Mouse (Mus musculus): ENCODE measurements around the gene Kcna5. TPM values are rescaled to one million over a fixed set of nuclear protein-coding genes. Genes with fewer than 3 reads are reported as not detected.
A peak's percentile ranks its signal among the peaks of the same experiment; 100 is the strongest.

Gene Kcna5
- polyA plus RNA-seq, 1 experiment, result not detected

- Histone ChIP-seq H3K27me3 (ENCODE audit: control insufficient read depth, insufficient read depth, insufficient read length) (no peaks in the 10 kb centered on the region), H3K79me2 (ENCODE audit: control insufficient read depth, insufficient read depth) (no peaks in the 10 kb centered on the region), H3K36me3 (ENCODE audit: control insufficient read depth, insufficient read depth) (no peaks in the 10 kb centered on the region), H3ac (ENCODE audit: control insufficient read depth, insufficient read length, low read depth) (no peak overlapping the region), H3K4me3 (ENCODE audit: insufficient read depth, poor library complexity, severe bottlenecking) (no peak overlapping the region), H3K79me3 (ENCODE audit: low read depth) (no peaks in the 10 kb centered on the region)
- no peak for TF ChIP-seq USF1 (IDR thresholded peaks at IDR 0.05; ENCODE audit: low read depth)
- peak; percentile 28 for TF ChIP-seq FOSL1 (IDR thresholded peaks at IDR 0.05; ENCODE audit: insufficient read depth, low read length, poor library complexity, severe bottlenecking)
These were observed 39.6 kb upstream of the Kcna5 start for GRCm38 (mm10) chr6:126574778-126575177.

GRCm38 (mm10) chr6:126573021-126573420 is 37.8 kb upstream of the Kcna5 start:
- H3K79me3 ChIP-seq (ENCODE audit: low read depth), result no peaks in the 10 kb centered on the region
- no peak overlapping the region for H3K4me3 ChIP-seq (ENCODE audit: insufficient read depth, poor library complexity, severe bottlenecking)
- no peaks in the 10 kb centered on the region for H3K79me2 ChIP-seq (ENCODE audit: control insufficient read depth, insufficient read depth)
- TF ChIP-seq MAX (IDR thresholded peaks at IDR 0.05), result no peak
- no peak for TF ChIP-seq FOSL1 (IDR thresholded peaks at IDR 0.05; ENCODE audit: insufficient read depth, low read length, poor library complexity, severe bottlenecking)
- TF ChIP-seq CTCF (IDR thresholded peaks at IDR 0.05; ENCODE audit: control insufficient read depth, insufficient read depth, insufficient read length), result no peak
- no peak for TF ChIP-seq MYOD1 (IDR thresholded peaks at IDR 0.05; ENCODE audit: control insufficient read depth, insufficient read length, low read depth)
- TF ChIP-seq USF1 (IDR thresholded peaks at IDR 0.05; ENCODE audit: low read depth), result no peak
- no peak for TF ChIP-seq MYOG (IDR thresholded peaks at IDR 0.05; ENCODE audit: control insufficient read depth, extremely low read depth, insufficient read length)
- TF ChIP-seq CEBPB (IDR thresholded peaks at IDR 0.05; ENCODE audit: low read depth), result no peak
- no peak overlapping the region for H3ac ChIP-seq (ENCODE audit: control insufficient read depth, insufficient read length, low read depth)
- no peaks in the 10 kb centered on the region for H3K36me3 ChIP-seq (ENCODE audit: control insufficient read depth, insufficient read depth)
- H3K27me3 ChIP-seq (ENCODE audit: control insufficient read depth, insufficient read depth, insufficient read length), result no peaks in the 10 kb centered on the region

GRCm38 (mm10) chr6:126569809-126570208 is 34.6 kb upstream of the Kcna5 start:
- Histone ChIP-seq H3K79me3 (ENCODE audit: low read depth) (no peaks in the 10 kb centered on the region), H3K79me2 (ENCODE audit: control insufficient read depth, insufficient read depth) (no peaks in the 10 kb centered on the region), H3K27me3 (ENCODE audit: control insufficient read depth, insufficient read depth, insufficient read length) (no peaks in the 10 kb centered on the region), H3K4me3 (ENCODE audit: insufficient read depth, poor library complexity, severe bottlenecking) (no peak overlapping the region), H3K36me3 (ENCODE audit: control insufficient read depth, insufficient read depth) (no peaks in the 10 kb centered on the region), H3ac (ENCODE audit: control insufficient read depth, insufficient read length, low read depth) (no peak overlapping the region)
- TF ChIP-seq MYOG (IDR thresholded peaks at IDR 0.05; ENCODE audit: control insufficient read depth, extremely low read depth, insufficient read length), result no peak
- peak; percentile 63 for TF ChIP-seq FOSL1 (IDR thresholded peaks at IDR 0.05; ENCODE audit: insufficient read depth, low read length, poor library complexity, severe bottlenecking)
- no peak for TF ChIP-seq MYOD1 (IDR thresholded peaks at IDR 0.05; ENCODE audit: control insufficient read depth, insufficient read length, low read depth)

GRCm38 (mm10) chr6:126568046-126568830 is 33.0 kb upstream of the Kcna5 start:
- H3K36me3 ChIP-seq (ENCODE audit: control insufficient read depth, insufficient read depth), result no peaks in the 10 kb centered on the region
- H3K79me3 ChIP-seq (ENCODE audit: low read depth), result no peaks in the 10 kb centered on the region
- no peak overlapping the region for H3ac ChIP-seq (ENCODE audit: control insufficient read depth, insufficient read length, low read depth)
- H3K4me3 ChIP-seq (ENCODE audit: insufficient read depth, poor library complexity, severe bottlenecking), result no peak overlapping the region
- TF ChIP-seq MYOD1 (IDR thresholded peaks at IDR 0.05; ENCODE audit: control insufficient read depth, insufficient read length, low read depth), result no peak
- TF ChIP-seq CTCF (IDR thresholded peaks at IDR 0.05; ENCODE audit: control insufficient read depth, insufficient read depth, insufficient read length), result no peak
- TF ChIP-seq MAX (IDR thresholded peaks at IDR 0.05), result no peak
- no peak for TF ChIP-seq USF1 (IDR thresholded peaks at IDR 0.05; ENCODE audit: low read depth)
- no peak for TF ChIP-seq FOSL1 (IDR thresholded peaks at IDR 0.05; ENCODE audit: insufficient read depth, low read length, poor library complexity, severe bottlenecking)
- no peak for TF ChIP-seq MYOG (IDR thresholded peaks at IDR 0.05; ENCODE audit: control insufficient read depth, extremely low read depth, insufficient read length)
- no peak for TF ChIP-seq CEBPB (IDR thresholded peaks at IDR 0.05; ENCODE audit: low read depth)
- H3K79me2 ChIP-seq (ENCODE audit: control insufficient read depth, insufficient read depth), result no peaks in the 10 kb centered on the region
- no peaks in the 10 kb centered on the region for H3K27me3 ChIP-seq (ENCODE audit: control insufficient read depth, insufficient read depth, insufficient read length)

- no peak overlapping the region for H3K4me3 ChIP-seq (ENCODE audit: insufficient read depth, poor library complexity, severe bottlenecking)
- H3K79me3 ChIP-seq (ENCODE audit: low read depth), result no peaks in the 10 kb centered on the region
- no peaks in the 10 kb centered on the region for H3K79me2 ChIP-seq (ENCODE audit: control insufficient read depth, insufficient read depth)
- no peak overlapping the region for H3ac ChIP-seq (ENCODE audit: control insufficient read depth, insufficient read length, low read depth)
- H3K36me3 ChIP-seq (ENCODE audit: control insufficient read depth, insufficient read depth), result no peaks in the 10 kb centered on the region
- TF ChIP-seq MYOG (IDR thresholded peaks at IDR 0.05; ENCODE audit: control insufficient read depth, extremely low read depth, insufficient read length), result no peak
- H3K27me3 ChIP-seq (ENCODE audit: control insufficient read depth, insufficient read depth, insufficient read length), result no peaks in the 10 kb centered on the region
These were observed 32.1 kb upstream of the Kcna5 start for GRCm38 (mm10) chr6:126567326-126567725.

- no peaks in the 10 kb centered on the region for H3K36me3 ChIP-seq (ENCODE audit: control insufficient read depth, insufficient read depth)
- H3K4me3 ChIP-seq (ENCODE audit: insufficient read depth, poor library complexity, severe bottlenecking), result no peak overlapping the region
- no peak overlapping the region for H3ac ChIP-seq (ENCODE audit: control insufficient read depth, insufficient read length, low read depth)
- no peaks in the 10 kb centered on the region for H3K79me3 ChIP-seq (ENCODE audit: low read depth)
- TF ChIP-seq MAX (IDR thresholded peaks at IDR 0.05), result no peak
- no peak for TF ChIP-seq USF1 (IDR thresholded peaks at IDR 0.05; ENCODE audit: low read depth)
- no peak for TF ChIP-seq MYOD1 (IDR thresholded peaks at IDR 0.05; ENCODE audit: control insufficient read depth, insufficient read length, low read depth)
- TF ChIP-seq CEBPB (IDR thresholded peaks at IDR 0.05; ENCODE audit: low read depth), result no peak
- TF ChIP-seq FOSL1 (IDR thresholded peaks at IDR 0.05; ENCODE audit: insufficient read depth, low read length, poor library complexity, severe bottlenecking), result no peak
- no peak for TF ChIP-seq MYOG (IDR thresholded peaks at IDR 0.05; ENCODE audit: control insufficient read depth, extremely low read depth, insufficient read length)
- TF ChIP-seq CTCF (IDR thresholded peaks at IDR 0.05; ENCODE audit: control insufficient read depth, insufficient read depth, insufficient read length), result no peak
- H3K79me2 ChIP-seq (ENCODE audit: control insufficient read depth, insufficient read depth), result no peaks in the 10 kb centered on the region
- no peaks in the 10 kb centered on the region for H3K27me3 ChIP-seq (ENCODE audit: control insufficient read depth, insufficient read depth, insufficient read length)
These were observed 29.2 kb upstream of the Kcna5 start for GRCm38 (mm10) chr6:126564376-126564775.

Measured in C2C12 (cell line).